Mouse (Mus musculus) olfactory bulb, adult 2 months (tissue): Measurements from ENCODE around the gene U2af1.

ENCODE experiments used
- CTCF ChIP-seq: fragments of 200-500 bp; IDR thresholded peaks from 2 replicates; pipeline ENCODE4 v1.5.1; 2012; ENCODE audit warnings: low read depth, mild to moderate bottlenecking, low read length, moderate library complexity; ENCODE audit not compliant: insufficient read depth
- POLR2A ChIP-seq: fragments of 200-500 bp; IDR thresholded peaks from 2 replicates; pipeline ENCODE4 v1.6.1; 2012; ENCODE audit warnings: mild to moderate bottlenecking, low read depth, low read length, moderate library complexity; ENCODE audit not compliant: insufficient read depth

DNA sequence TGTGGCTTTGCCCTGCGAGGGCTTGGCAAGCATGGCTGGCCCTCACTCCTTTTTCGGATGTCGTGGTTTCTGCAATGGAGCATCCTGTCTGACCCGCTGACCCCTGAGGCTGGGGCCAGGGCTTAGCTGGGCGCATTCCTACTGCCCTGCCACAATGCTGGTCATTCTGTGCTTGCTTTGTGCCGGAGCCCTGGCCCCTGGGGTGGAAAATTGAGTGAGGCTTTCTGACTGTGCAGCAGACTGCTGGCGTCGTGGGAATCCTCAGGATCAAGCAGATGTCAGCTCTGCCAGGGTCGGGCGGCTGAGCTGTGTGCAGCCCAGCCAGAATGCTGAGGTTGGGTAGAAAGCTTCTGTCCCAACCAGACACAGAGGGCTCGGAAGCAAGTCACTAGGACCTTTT lies 11.5 kb upstream of the U2af1 start:
- TF ChIP-seq POLR2A, result no peak
- no peak for TF ChIP-seq CTCF
